Mouse (Mus musculus) heart, postnatal 0 days (tissue): ENCODE results near the gene S100pbp.

Experiments
- CTCF ChIP-seq: IDR thresholded peaks from 2 replicates; pipeline ENCODE4 v1.5.1; 2016; ENCODE audit warnings: antibody characterized with exemption, control low read depth, low read depth
- EP300 ChIP-seq: IDR thresholded peaks from 2 replicates; pipeline ENCODE4 v1.6.1; 2016; ENCODE audit warnings: antibody characterized with exemption, low read depth

GRCm38 (mm10) chr4:129122107-129122506 lies 67.4 kb downstream of the S100pbp start:
- no peak for TF ChIP-seq CTCF
- no peak for TF ChIP-seq EP300
